Mouse (Mus musculus) frontal cortex, postnatal 10 days (tissue): ENCODE results near the gene Rin3.

ENCODE experiments used
- DNase-seq, 2 experiments: peaks; one replicate each; pipeline ENCODE4 v3.0.0; 2022; ENCODE audit warnings: low spot score in 2 of 2, mixed read lengths in 1 of 2

Rin3 gene

GRCm38 (mm10) chr12:102422065-102422464, 139.2 kb downstream of the Rin3 start:
- no peak for DNase-seq

DNA sequence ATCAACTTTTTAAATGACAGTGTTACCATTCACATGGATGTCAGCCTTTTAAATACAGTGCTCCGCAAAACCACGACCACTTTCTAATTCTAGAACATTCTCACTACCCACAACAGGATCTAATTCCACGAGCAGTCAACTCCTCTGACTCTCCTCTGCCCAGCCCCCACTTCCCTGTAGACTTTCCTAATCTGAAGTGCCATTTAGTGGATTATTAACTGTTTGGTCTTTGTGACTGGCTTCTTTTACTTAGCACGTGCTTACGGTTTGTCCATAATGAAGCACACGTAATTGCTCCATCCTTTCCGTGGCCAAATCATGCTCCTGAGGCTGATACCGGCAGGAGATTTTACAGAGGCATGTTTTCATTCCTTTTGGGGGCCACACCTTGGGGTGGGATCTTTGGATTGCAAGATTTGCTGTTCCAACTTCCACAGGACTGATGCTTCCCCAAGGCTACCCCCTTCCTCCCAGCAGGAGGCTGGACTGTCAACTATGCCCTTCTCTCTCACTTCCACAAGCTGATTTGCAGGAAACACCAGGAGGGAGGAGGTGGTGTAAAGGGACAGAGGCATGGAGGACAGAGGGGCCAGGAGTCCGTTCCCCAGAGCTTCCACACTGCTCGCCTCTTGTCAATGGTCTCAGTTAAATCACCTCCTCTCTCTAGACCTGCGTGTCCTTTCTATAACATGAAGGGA, 139.9 kb downstream of the Rin3 start:
- no peak for DNase-seq

GRCm38 (mm10) chr12:102423625-102424024, 140.8 kb downstream of the Rin3 start:
- DNase-seq = no peak

GRCm38 (mm10) chr12:102424456-102424855, 141.6 kb downstream of the Rin3 start:
- DNase-seq = no peak

GRCm38 (mm10) chr12:102425048-102425578, 142.3 kb downstream of the Rin3 start:
- DNase-seq = no peak

GRCm38 (mm10) chr12:102426285-102426684, 143.4 kb downstream of the Rin3 start:
- DNase-seq = no peak

DNA sequence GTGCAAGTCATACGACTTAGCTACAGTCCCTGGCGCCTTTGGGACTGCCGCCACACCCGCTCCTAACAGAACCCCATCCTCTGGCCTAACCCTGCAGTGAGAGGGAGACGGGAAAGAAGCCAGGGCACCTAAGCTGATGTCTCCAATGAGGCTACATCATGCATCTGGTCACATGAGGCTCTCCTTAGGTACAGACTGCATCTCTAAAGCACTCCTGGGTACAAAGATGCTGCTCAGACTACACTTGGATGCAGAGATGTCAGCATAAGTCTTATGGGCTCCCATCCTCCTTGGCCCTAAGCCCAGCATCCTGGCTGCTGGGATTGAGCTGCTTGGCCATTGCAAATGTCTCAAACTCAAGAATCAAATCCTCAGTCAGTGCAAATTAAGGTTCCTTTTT, 146.8 kb downstream of the Rin3 start:
- DNase-seq = no peak

DNA sequence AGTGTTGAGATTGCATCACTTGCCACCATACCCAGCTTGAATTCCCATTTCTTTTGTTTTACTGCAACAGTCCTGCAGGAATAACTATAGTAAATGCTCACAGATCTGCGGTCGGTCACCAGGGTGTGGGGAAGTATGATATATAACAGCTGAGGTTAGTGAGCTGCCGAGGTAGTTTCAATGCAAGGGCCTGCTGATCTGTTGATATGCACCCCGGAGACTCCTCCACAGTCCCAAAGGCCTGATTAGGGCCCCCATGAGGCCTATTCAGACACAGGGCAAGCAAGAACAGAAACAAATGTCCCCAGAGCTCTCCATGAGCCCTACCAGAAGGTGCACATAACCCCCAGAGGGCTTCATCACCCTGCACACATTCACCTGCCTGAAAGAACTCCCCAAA, 147.4 kb downstream of the Rin3 start:
- no peak for DNase-seq

DNA sequence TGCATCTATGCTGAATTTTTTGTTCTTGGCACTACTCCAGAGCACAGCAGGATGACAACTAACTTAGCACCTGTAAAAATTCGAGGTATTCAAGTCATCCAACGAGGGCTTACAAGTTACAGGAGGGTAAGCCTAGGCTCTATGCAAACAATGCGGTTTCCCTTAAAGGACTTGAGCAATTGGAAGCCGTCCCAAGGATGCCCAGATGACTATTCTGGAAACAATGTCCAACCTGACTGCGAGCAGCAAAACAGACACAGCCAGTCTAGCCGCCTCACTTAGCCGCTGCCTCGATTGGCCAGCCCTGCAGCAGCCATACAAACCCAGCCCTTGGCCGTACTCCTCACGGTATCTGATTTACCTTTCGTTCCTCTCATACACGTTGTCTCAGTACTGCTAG, 149.4 kb downstream of the Rin3 start:
- no peak for DNase-seq

DNA sequence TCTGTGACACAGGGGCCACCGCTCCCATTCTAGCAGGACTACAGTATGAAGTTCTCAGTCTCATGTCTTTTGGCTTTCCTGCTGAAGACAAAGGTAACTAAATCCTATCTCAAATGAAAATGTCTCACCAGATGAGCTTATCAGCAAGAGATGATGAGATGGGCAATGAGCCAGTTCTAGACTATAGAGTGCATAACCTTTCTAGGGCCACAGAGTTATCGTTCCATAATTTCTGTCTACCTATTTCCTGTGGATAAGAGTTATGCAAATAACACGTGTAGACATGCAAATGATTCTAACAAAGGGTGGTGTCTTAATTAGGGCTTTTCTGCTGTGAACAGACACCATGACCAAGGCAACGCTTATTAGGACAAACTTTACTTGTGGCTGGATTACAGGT, 151.3 kb downstream of the Rin3 start:
- no peak for DNase-seq

DNA sequence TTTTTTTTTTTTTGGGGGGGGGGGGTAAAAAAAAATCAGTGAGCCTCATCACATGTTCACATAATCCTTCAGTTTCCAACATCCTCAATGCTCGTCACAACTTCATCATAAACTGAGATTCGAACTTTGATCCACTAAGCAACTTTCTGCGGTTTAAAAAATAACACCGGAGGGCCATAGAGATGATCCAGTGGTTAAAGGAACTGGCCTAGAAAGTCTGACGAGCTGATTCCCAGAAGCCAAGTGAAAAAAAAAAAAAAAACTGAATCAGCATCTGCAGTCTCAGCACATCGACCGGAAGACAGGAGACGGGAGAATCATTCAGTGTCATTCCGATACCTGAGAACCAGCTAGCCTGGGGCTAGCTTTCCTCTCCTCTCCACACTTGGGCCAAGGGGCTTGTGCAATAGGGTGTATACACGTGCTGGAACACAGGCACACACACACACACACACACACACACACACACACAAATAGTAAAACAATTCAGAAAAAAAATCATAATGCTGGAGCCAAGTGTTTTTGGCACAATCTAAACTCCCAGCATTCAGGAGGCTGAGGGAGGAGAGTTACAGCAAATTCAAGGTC, 154.2 kb downstream of the Rin3 start:
- no peak for DNase-seq

GRCm38 (mm10) chr12:102437952-102438351, 155.1 kb downstream of the Rin3 start:
- DNase-seq = no peak

DNA sequence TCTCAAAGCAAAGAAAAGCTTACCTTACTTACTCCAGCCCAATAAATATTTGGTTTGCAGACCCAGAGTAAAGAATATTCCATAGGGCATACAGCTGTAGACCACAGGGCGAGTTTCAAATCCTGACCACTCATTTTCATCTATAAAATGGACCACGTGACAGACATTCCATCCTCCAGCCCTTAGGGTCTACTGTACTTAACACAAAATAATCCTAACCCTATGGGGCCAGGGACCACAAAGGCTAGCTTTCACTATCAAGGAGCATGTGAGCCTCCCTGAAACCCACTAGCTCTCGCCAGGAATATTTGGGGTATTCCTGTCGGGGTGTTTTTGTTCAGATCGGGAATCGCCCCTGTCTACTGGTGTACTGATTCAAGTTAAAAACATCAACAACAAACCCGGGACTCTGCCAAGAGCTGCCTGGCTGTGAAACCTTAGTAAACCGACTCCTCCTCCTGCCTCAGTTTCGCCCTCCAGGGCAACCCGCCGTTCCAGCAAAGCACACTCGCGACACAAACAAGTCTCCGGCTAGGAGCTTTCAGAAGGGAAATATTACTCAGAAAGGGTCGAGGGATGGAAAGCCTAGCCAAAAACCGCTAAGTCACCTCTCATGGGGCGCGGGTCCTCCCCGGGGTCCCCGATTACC, 156.3 kb downstream of the Rin3 start:
- DNase-seq = no peak

DNA sequence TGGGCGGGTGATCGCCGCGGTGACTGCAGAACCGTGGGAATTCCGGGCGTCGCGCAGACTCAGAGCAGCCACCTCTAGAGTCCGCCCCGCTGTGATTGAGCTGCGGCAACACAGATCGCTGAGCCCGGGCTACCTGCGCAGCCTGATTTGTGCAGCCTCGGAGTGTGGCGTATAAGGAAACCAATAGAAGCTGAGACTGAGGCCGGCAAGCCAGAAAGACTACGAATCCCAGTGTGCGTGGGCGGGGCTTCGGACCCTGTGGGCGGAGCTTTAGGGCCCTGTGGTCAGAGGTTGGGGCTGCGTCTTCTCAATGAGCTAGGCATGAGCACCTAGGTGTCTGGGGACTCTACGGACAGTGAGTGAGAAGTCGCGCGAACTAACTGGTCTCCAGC, 156.8 kb downstream of the Rin3 start, which contains the start of gene Lgmn:
Gene Lgmn, minus strand, starts transcription at position 182 of the 392 bp plus-strand sequence.
- DNase-seq = peak; percentile 96 to 98
